Mouse (Mus musculus): ENCODE measurements at regions not wholly inside any gene's neighbourhood (a gene's known extent, or its start where the extent isn't known, plus 50 kb on each side); places are given as distances from the start of the nearest gene placed in this dataset.

- no peak overlapping the region for H3K9ac ChIP-seq
- H3K9me3 ChIP-seq, result no peaks in the 10 kb centered on the region
- H3K36me3 ChIP-seq, result no peaks in the 10 kb centered on the region
- WGBS, result 88% methylated on average over 5 of the region's 5 CpGs
- ATAC-seq (ENCODE audit: insufficient number of reproducible peaks, insufficient read depth, low FRiP score, low TSS enrichment, low read depth), result no peak
- no peak overlapping the region for H3K4me3 ChIP-seq
- peaks cover 10% of the 10 kb centered on the region for H3K4me1 ChIP-seq
- no peaks in the 10 kb centered on the region for H3K27me3 ChIP-seq
- H3K4me2 ChIP-seq, result no peak overlapping the region
- H3K27ac ChIP-seq, result no peak overlapping the region
These were observed 62.1 kb upstream of the Cited2 start for GRCm38 (mm10) chr10:17660836-17661452.

- Histone ChIP-seq H3K9ac (no peak overlapping the region), H3K27me3 (no peaks in the 10 kb centered on the region), H3K27ac (no peak overlapping the region), H3K4me3 (no peak overlapping the region), H3K36me3 (no peaks in the 10 kb centered on the region), H3K4me2 (no peak overlapping the region), H3K4me1 (no peaks in the 10 kb centered on the region), H3K9me3 (no peaks in the 10 kb centered on the region)
- ATAC-seq (ENCODE audit: insufficient number of reproducible peaks, insufficient read depth, low FRiP score, low TSS enrichment, low read depth), result no peak
- WGBS, result 68% methylated on average over 3 of the region's 3 CpGs
These were observed 56.9 kb upstream of the Cited2 start for GRCm38 (mm10) chr10:17666089-17666488.

- Histone ChIP-seq H3K4me1 (no peaks in the 10 kb centered on the region), H3K4me3 (no peak overlapping the region), H3K9me3 (no peaks in the 10 kb centered on the region), H3K27ac (no peak overlapping the region), H3K36me3 (no peaks in the 10 kb centered on the region), H3K9ac (no peak overlapping the region), H3K4me2 (no peak overlapping the region), H3K27me3 (no peaks in the 10 kb centered on the region)
- ATAC-seq (ENCODE audit: insufficient number of reproducible peaks, insufficient read depth, low FRiP score, low TSS enrichment, low read depth), result no peak
- WGBS, result 88% methylated on average over 9 of the region's 9 CpGs
These were observed 53.6 kb upstream of the Cited2 start for GRCm38 (mm10) chr10:17669401-17669800.

Data from embryonic facial prominence, embryonic 13.5 days (tissue).